Mouse (Mus musculus): Measurements from ENCODE around the gene St5.

The St5 gene

DNA sequence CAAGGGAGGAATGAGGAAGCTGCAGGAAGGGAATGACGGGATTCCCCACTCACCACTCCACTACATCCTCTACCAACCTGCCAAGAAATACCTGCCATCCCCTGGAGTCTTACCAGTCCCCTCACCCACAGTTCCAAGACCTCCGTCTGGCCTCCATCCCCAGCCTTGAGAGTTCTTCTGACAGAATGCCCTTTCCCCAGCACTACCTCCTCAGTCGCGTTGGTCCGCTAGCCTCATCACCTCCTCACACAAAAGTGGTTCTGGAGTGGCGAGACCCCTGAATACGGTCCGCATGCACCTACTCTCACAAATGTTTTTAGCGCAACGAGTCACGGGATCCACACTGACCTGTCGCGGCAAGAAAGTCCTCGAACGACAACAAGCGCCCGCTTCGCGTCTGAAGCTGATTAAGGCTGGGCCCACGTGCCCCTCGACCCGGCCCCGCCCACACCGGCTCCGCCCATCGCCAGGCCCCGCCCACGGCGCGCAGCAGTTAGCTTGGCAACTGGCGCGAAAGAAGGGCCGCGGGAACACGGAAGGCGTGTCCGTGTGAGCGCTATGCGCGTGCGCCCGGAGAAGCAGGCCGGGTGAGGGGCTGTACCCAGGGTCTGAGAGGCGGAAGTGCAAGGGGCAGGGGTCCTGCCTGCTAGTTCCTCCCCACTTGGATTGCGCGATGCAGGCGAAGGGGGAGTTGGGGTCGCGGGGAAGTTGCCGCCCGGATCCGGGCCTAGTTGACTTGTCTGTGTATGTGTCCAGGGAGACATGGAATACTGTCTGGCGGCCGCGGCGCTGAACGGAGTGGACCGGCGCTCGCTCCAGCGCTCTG, at the start of gene St5, which contains the start of gene Akip1:
St5 (minus strand) TSS at position 416 of the 826 bp plus-strand sequence.
Akip1 (plus strand) TSS at position 501 of the 826 bp plus-strand sequence.
- DNase-seq = peak; percentile 93

DNA sequence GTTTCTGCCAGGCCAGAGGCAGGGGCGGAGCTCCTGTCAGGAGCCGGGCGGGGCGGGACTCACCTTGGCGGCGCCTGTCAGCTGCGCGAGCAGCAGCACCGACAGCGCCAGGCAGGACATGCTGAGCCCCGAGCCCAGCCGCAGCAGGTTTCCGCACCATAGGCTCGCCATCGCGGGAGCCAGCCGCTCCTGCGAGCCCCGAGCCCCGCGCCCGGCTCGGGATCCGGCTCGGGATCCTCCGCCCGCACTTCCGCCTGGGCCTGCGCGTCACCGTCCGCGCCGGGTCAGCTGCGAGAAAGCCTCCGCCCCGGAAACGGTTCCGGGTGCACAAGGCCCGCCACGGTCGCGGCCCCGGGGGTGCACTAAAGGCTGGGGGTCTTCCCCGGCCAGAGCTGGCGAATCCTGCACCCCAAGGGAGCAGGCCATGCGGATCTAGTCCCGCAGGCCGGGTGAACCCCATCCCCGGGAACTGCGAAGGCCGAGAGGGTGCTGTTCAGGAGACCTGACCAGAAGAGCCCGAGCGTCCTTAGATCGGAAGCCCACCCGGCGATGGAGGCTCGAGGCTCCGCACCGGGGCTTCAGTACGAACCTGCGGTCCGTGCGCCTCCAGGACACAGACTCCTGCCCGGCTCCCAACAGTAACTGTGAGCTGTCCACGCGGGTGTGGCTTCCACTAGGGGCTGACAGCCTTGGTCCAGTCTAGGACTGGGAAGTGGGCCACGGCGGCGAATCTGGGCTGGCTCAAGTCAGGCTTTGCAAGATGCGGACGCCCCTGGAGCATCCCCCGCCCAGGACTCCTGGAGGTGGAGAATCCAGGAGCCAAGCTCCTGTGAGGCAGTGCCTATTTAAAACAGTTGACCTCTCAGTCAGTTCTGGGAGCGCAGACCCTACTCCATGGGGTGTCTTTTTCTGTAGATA, 48.9 kb upstream of the St5 start, which contains the start of gene Tmem9b:
Tmem9b (minus strand) TSS at position 868 of the 918 bp plus-strand sequence.
- DNase-seq = peak; percentile 81

DNA sequence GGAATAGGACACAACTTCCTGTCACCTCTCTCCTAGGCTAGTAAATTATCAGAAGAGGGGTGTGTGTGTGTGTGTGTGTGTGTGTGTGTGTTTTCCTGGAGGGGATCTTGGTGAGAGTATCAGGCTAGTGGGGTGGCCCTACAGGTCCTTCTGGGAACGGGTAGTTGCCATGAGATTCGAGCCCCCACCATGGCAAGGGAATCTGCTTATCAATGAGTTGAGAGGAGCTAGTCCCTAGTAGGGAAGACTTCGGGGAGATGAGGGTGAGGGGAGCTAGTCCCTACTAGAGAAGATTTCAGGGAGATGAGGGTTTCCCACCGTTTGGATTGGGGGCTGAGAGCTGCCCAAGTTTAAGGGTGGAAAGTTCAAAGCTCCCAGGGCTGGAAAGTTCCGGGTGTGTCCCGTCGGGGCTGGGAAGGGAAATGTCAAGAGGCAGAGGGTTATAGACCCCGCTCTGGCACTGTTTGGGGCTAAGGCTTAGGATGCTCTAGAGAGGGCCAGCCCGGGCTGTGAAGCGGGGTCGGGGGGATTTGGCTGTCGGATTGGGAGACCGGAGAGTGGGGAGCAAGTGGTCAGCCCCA, 48.1 kb upstream of the St5 start:
- no peak for DNase-seq

DNA sequence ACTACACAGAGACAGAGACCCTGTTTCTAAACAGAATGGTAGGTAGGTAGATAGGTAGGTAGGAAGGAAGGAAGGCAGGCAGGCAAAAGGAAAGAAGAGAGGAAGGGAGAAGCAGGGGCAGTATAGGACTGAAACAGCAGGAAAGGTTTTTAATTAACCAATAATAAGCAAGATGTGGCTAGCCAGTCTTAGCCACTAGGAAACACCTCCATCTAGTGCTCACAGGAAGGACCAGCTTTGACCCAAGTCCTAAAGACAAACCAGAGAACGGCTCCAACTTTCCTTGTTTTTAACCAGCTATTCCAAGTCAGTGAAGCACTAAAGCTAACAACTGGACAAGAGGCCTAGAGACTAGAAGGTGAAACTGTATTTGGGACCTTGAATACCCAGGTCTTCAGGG, 44.3 kb upstream of the St5 start:
- no peak for DNase-seq

DNA sequence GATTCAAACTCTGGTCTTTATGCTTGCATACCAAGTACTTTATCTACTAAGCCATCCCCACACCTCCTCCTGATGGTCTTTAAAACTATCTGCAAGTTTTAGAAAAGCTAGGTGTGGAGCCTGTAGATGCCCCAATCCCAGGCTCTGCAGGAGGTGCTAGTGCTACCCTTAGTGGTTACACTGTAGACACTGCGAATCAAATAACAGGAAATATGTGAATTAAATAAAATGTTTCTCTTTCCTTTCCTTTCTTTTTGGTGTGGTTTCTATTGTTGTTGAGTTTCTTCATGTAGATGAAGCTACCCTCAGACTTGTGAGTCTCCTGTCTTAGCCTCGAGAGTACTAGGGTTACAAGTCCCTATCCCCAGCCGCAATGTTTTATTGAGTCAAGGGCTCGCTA, 38.3 kb upstream of the St5 start:
- no peak for DNase-seq

DNA sequence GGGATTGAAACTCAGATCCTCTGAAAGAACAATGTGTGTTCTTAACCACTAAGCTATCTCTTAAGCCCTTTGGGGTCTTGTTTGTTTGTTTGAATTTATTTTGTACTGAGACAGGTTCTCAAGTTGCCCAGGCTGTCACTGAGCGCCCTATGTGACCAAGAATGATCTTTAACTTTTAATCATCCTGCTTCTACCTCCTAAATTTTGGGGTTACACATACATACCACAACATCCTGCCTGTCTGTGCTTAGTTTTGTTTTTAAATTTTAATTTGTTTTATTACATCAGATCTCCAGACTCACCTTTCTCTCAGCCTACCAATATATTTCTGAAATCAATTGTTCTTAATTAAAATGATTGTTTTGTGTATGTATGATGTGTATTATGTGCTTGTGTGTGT, 37.7 kb upstream of the St5 start:
- no peak for DNase-seq

DNA sequence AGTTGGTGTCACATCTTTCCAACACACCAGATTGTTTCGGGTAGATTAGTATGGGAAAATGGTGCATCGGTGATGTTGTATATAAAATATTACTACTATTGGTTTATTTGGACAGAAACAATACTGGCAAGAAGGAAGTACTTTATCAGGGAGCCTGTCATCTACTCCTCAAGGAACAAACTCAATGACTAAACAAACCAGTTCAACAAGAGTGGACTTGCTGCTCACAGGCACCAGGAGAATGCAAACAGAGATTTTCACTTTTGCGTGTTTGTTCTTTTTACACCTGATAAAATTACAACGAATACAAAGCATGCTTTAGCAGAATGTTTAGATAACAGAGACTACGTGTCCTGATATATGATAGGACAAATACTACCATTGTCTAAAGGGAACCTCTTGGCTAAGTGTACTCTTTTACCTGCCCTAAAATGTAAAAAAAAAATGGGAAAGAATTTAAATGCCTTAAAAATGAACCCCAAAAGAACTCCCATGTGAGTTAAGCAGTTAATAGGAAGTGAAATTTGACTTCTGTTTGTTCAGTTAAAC, 36.5 kb upstream of the St5 start:
- no peak for DNase-seq

DNA sequence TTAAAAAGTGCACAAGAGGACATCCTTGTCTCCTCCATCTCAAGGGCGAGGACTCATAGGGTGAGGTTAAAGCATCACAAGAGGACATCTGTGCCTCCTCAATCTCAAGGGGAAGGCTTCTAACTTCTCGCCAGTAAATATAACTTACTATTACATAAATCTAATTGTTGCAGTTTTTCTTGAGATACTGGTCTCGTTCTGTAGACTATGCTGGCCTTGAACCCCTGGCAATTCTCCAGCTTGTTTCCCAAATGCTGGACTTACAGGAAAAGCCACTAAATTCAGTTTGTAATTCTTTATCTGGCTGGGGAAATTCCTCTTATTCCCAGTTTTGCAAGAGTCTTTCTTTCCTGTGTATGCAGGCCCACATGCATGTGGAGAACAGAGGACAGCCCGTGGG, 31.4 kb upstream of the St5 start:
- no peak for DNase-seq

DNA sequence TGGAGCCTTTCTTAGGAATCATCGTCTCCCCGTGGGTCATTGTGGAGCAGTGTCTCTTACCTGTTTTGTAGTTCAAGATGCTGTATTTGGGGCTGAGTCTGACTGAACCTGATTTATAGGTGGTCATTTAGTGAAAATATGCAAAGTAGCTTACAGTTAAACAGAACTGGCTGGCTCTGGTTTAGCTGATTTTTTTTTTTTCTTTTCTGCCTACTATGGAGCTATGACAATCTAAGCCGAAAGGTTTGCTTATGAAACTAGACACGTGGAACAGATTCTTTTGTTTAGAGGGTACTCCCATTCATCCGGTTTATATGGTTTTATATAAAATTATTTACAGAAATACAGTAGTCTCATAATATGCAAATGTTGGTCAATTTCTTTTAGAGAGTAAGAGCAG, 28.2 kb upstream of the St5 start, which contains the start of gene Ascl3:
Ascl3 (minus strand) TSS at position 101 of the 400 bp plus-strand sequence.
- no peak for DNase-seq

DNA sequence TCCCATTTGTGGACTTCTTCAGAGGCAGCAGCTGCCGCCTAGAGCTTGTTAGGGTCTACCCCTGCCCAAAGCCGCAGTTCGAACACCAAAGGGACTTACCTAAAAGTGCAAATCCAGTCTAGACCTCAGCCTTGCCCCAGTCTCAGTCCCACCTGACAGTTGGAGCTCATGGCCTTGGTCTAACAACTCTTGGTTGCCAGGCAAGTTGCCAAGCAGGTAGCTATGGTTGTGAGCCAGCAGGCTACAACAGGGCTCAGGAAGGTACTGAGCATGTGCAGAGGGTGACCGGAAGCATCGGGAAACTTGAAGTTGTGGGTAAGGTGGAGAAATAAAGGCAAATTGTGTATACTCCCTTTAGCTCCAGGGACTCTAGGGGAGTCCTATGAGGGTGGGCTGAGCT, 20.3 kb upstream of the St5 start, which contains the start of gene BC051019:
BC051019 (minus strand) TSS at position 154 of the 400 bp plus-strand sequence.
- DNase-seq = no peak

DNA sequence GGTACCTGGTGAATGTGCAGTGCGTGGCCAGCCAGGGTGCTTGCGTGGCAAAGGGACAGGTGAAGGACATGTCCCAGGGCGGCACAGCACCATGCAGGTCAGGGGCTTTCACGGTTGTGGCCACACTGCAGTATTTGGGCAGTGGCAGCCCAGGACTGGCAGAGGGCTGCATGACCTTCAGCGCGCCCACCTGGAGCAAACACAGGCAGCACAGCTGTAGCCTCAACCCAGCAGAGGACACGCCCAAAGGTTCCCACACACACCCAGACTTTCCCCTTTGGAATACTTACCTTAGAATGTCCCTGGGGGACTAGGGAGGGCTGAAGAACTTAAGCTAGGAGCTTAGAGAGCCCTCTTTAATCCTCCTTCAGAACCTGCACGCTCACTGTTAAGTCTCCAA, 19.7 kb upstream of the St5 start:
- DNase-seq = no peak

DNA sequence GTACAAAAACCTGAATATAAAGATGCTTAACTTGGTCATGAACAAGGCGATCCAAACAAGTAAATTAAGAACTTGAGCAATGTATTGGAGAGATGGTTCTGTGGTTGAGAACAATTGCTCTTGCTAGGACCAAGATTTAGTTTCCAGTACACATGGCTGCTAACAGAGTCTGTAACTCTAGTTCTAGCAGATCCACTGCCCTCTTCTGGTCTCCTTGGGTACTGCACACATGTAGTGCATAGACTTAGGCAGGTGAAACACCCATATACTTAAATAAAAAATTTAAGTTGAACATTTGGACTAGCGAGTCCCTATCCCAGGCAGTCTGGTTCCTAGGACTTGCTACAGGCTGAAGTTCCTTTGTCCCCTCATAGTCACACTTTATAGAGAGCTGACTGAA, 19.2 kb upstream of the St5 start:
- peak; percentile 26 for DNase-seq

DNA sequence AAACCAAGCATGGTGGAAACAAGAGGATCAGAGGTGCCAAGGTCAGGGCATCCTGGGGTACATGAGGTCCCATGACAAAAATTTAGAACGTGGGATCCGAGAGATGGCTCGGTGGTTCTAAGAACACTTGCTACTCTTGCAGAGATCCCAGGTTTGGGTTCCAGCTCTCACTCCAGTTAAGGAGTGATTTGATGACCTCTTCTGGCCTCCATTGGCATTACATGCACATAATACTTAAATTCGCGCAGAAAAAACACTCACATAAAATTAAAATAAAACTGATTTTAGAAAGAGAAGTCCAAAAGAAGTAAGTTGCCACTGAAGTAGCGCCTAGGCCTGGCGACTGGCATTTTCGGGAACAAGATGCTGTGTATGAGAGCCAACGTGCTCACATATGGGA, 15.9 kb upstream of the St5 start:
- peak; percentile 26 for DNase-seq

DNA sequence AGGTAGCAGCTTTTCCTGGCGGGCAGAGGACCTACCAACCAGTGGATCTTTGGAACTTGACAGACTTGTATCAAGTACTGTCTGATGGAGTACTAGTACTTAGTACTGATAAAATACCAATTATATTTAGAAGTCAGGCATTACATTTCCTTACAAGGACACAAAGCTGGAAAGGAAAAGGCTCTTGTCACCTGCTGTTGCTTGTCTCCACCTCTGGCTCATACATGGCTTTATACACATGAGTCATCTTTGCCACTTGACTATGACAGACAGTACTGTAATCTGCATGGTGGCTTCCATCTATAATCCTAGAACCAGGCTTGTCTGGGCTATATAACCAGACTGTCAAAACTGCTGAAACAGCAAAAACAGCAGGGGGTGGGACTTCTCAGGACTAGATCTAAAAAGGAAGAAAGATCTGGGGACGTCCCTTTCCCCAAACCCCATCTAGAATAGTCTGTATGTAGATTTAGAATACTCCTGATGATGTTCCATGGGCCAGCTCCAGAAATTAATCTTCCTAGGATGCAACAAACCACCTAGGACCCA, 10.1 kb upstream of the St5 start:
- DNase-seq = no peak

DNA sequence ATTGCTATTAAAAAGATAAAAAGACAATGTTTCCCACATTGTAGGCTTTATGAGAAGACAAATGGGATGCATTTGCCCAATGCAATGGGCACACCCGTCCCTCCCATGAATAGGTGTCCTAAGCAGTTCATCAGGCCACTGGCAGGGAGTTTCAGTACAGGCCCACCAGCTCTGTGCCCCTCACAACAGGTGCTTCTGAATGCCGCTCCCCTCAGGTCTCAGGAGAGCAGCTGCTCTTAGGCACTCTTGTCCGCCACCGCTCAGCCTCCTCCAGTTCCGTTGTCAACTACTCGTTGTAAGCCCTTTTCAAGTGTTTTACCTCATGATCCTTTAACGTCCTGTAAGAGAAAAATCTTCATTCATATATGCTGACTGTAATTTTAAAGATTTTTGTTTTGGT, 8.8 kb upstream of the St5 start:
- DNase-seq = no peak

DNA sequence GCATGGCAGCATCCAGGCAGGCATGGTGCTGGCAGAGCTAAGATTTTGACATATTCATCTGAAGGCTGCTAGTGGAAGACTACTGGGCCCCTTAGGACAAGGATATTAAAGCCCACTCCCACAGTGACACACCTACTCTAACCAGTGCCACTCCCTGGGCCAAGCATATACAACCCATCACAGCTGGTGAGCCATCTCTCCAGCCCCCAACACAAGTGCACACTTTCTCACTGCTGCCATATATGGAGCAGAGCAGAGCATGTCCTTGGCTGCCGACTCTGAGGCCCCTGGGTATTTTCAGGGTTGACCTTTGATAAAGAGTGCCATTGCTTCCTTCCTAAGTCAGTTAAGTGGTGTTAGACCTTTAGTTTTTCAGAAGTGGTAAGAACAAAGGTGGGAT, 6.7 kb upstream of the St5 start:
- no peak for DNase-seq

DNA sequence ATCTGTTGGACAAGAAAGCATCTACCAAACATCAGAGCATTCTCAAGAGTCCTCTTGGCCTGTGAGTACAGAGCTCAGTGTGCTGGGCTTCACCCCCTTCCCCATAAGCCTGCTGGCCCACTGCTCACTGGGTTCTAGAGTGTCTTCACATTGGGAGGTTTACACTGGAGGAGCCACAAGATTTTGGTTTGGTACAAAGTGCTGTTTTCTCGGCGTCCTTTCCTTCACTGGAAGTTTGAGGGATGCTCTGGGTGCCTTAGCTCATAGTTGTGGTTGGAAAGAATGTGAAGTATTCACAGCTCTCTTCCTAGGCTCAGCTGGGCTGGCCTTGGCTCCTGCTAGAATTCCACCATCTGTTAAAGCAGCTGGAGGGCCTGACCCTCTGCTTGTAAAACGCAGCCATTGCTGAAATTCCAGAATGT, 5.6 kb upstream of the St5 start:
- no peak for DNase-seq

DNA sequence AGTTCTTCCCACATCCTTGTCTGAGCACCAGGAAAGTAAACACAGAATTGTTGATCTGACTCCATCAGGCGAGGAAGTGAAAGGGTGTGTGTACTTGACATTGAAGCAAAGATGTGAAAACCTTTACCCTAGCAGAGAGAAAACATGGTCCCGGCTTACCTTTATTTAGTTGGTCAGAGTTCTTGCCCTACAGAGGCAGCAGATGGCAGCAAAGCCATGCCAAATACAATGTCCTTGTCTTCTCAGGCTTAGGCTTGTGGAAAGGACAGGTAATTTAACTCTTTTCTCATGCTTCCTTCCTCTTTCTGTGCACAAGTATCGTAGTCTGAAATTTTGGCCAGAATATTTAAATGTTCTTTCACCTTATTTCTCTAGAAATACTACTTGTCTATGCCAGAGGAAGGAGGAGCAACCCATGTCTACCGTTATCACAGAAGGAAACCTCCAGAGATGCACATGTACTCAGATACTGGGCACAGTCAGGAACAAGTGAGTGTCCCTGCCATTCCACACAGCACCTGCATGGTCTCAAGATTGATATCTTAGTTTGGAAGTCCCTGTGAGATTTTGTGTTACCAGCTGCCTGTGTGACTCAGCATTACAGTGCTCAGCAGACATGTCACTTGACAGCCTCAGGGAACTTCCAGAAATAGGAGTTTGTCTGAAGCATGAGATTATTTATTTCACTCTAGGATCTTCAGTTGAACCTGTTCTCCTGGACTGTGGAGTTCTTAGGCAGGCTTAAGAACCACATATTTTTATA, 3.8 kb upstream of the St5 start:
- DNase-seq = no peak

DNA sequence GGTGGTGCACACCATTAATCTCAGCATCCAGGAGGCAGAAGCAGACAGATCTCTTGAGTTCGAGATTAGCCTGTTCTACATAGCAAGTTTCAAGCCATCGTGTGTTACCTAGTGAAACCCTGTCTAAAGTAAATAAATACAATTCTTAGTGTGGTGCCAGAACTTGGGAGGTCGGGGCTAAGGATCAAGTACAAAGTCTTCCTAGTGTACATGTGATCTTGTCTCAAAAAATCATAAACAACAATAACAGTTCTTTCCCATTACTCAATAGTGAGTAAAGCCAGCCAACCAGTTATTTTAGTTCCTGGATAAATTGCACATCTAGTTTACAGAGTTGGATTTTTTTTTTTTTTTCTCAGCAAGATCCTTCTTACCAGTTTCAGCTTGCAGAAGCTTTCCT, 1.1 kb upstream of the St5 start:
- DNase-seq = no peak

DNA sequence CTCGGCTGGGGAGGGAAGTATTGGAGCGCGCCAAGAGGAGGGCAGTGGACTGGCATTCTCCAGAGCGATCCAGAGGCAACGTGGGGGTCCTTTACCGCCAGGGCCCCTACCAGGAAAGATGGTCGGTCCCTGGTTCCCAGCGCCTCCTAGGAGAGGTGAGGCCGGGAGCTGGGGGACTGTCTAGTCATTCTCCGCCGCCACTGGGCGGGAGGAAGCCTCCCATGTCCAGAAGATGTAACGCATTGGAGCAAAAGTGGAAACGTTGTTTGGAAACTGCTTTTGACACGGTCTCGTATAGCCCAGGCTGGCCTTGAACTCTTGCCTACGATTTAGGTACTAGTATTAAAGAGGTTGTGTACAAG, 592 bp upstream of the St5 start:
- no peak for DNase-seq

DNA sequence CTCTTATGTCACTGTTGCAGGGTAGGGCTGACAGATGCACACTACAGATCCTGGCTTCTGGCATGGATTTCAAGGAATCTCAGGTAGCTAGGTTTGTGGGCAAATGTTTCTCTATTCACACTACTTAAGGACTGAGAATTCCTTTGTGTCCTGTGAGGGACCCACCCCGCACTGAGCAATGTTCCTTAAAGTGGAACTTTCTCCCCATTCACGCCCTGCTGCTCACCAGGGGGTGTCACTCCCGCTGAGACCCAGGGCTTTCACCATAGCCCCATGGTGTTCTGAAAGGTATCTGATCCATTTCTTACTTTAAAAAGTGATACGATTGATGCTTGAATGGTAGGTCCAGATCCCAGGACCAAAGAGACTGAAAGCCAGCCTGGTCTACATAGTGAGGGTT, 684 bp downstream of the St5 start:
- DNase-seq = no peak

DNA sequence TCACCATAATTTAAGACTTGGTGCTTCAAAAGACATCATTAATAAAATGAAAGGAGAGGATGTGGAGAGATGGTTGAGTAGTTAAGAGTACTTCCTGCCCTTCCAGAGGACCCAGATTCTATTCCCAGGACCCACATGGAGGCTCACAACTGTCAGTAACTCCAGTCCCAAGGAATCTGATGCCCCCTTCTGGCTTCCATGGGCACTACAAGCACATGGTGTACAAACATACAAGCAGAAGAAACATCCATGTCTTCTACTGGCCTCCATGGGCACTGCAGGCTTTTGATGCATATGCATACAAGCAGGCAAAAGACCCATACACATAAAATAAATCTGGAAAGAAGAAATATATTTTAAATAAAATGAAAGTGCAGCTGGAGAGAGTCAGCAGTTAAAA, 3.2 kb downstream of the St5 start:
- DNase-seq = no peak

Measured in right cerebral cortex, postnatal 4 days (tissue).